Mouse (Mus musculus) brown adipose tissue, adult 24 weeks (tissue): Measurements from ENCODE around the gene Trim58. TPM values are rescaled to one million over a fixed set of nuclear protein-coding genes. Genes with fewer than 3 reads are reported as not detected.

Source experiments
- polyA plus RNA-seq: library from polyadenylated mRNA; stranded (reverse); fragments of >200 nt; gene quantifications from 2 replicates; pipeline ENCODE4 v1.2.4, GENCODE M21; 2012; ENCODE audit not compliant: missing spikeins, insufficient read depth, insufficient read length

Gene Trim58
- polyA plus RNA-seq, 1 experiment, result not detected

Other genes starting within 250 kb of the Trim58 start
- gene 1810065E05Rik, start 219.4 kb upstream of the Trim58 start, polyA plus RNA-seq, result not detected in 2 replicates
- not detected in 2 replicates for gene Gm12253, start 207.9 kb upstream of the Trim58 start, polyA plus RNA-seq
- not detected in 2 replicates for gene Lypd9, start 187.5 kb upstream of the Trim58 start, polyA plus RNA-seq
- not detected in 2 replicates for gene Olfr30, start 178.2 kb upstream of the Trim58 start, polyA plus RNA-seq
- gene Olfr332, start 147.9 kb upstream of the Trim58 start, polyA plus RNA-seq, result not detected in 2 replicates
- gene Olfr331, start 137.9 kb upstream of the Trim58 start, polyA plus RNA-seq, result not detected in 2 replicates
- not detected in 2 replicates for gene Olfr330, start 105.6 kb upstream of the Trim58 start, polyA plus RNA-seq
- not detected in 2 replicates for gene Olfr329-ps, start 94.0 kb upstream of the Trim58 start, polyA plus RNA-seq
- gene Olfr328, start 84.8 kb upstream of the Trim58 start, polyA plus RNA-seq, result not detected in 2 replicates
- gene Olfr224, start 69.9 kb upstream of the Trim58 start, polyA plus RNA-seq, result not detected in 2 replicates
- gene Olfr325, start 62.7 kb upstream of the Trim58 start, polyA plus RNA-seq, result not detected in 2 replicates
- not detected in 2 replicates for gene Olfr324, start 45.4 kb upstream of the Trim58 start, polyA plus RNA-seq
- not detected in 2 replicates for gene 2210407C18Rik, start 24.4 kb upstream of the Trim58 start, polyA plus RNA-seq
- gene Olfr323, start 10.0 kb upstream of the Trim58 start, polyA plus RNA-seq, result not detected in 2 replicates
- gene Olfr322, start 18.3 kb downstream of the Trim58 start, polyA plus RNA-seq, result not detected in 2 replicates
- not detected in 2 replicates for gene Olfr320, start 40.6 kb downstream of the Trim58 start, polyA plus RNA-seq
- not detected in 2 replicates for gene Olfr319, start 58.7 kb downstream of the Trim58 start, polyA plus RNA-seq
- gene Olfr318, start 83.5 kb downstream of the Trim58 start, polyA plus RNA-seq, result not detected in 2 replicates
- not detected in 2 replicates for gene Olfr317, start 98.7 kb downstream of the Trim58 start, polyA plus RNA-seq
- gene Olfr316, start 112.3 kb downstream of the Trim58 start, polyA plus RNA-seq, result not detected in 2 replicates
- not detected in 2 replicates for gene Olfr315, start 132.7 kb downstream of the Trim58 start, polyA plus RNA-seq
- not detected in 2 replicates for gene Olfr314, start 142.5 kb downstream of the Trim58 start, polyA plus RNA-seq
- gene Fam183b, start 161.5 kb downstream of the Trim58 start, polyA plus RNA-seq, result not detected in 2 replicates
- not detected in 2 replicates for gene Olfr313, start 174.5 kb downstream of the Trim58 start, polyA plus RNA-seq
- gene Olfr312, start 188.8 kb downstream of the Trim58 start, polyA plus RNA-seq, result not detected in 2 replicates
- not detected in 2 replicates for gene Olfr311, start 198.8 kb downstream of the Trim58 start, polyA plus RNA-seq
- gene Gm12258, start 206.7 kb downstream of the Trim58 start, polyA plus RNA-seq, result 0.44 and 0.96 TPM in 2 replicates
- gene 2810021J22Rik, start 226.8 kb downstream of the Trim58 start, polyA plus RNA-seq, result 2.5 and 4.8 TPM in 2 replicates